In the genomic region with DNA sequence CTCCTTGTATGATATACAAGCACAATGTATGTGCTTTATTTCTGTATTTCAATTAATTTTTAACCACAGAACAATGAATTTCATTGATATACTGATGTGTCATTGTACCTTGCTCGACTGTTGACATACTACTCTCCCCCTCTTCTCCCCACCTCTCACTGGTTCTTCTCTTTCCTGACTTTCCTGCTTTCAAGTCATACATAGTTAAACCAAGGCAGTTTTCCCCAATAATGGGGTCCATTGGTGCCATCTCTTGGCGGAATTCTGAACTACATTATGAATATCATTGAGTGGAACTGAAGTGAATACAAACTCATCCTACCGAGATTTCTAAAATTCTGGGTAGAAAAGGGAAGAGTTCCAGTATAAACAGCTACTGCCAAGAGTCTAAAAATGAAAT, we compare ENCODE assay signal across 8 mouse cellular contexts. TPM values are rescaled to one million over a fixed set of nuclear protein-coding genes. Genes with fewer than 3 reads are reported as not detected.
DNase-seq lines count a peak whose midpoint lies in the region; ATAC-seq and TF ChIP-seq lines count a peak whose summit lies in the region.

No protein-coding gene starts in this region.

- WGBS in intestine, postnatal 0 days: 12% methylated on average over 3 of the region's 3 CpGs
- WGBS in intestine, embryonic 16.5 days: 17% methylated on average over 3 of the region's 3 CpGs

- no peak overlapping the region for H3K27ac ChIP-seq in intestine, postnatal 0 days (ENCODE audit: low read depth, low read length)
- H3K27ac ChIP-seq in intestine, embryonic 16.5 days (ENCODE audit: low read length): no peak overlapping the region
- no peak overlapping the region; the same call in 1 of the 2 replicates for H3K27ac ChIP-seq in layer of hippocampus, adult 2 months

- H3K4me3 ChIP-seq in intestine, postnatal 0 days (ENCODE audit: low read depth, low read length): no peak overlapping the region
- no peak overlapping the region for H3K4me3 ChIP-seq in intestine, embryonic 16.5 days (ENCODE audit: low read length)
- H3K4me3 ChIP-seq in layer of hippocampus, adult 2 months: no peak overlapping the region

- H3K4me2 ChIP-seq in intestine, postnatal 0 days (replicated peaks; ENCODE audit: low read depth): no peak overlapping the region
- no peak overlapping the region for H3K4me2 ChIP-seq in intestine, embryonic 16.5 days (ENCODE audit: low read depth, low read length)

- H3K4me1 ChIP-seq in intestine, postnatal 0 days (replicated peaks; ENCODE audit: control insufficient read depth, insufficient read depth, low read length): no peaks in the 10 kb centered on the region
- H3K4me1 ChIP-seq in intestine, embryonic 16.5 days (ENCODE audit: control insufficient read depth, insufficient read depth, low read length): no peaks in the 10 kb centered on the region

- no peaks in the 10 kb centered on the region for H3K36me3 ChIP-seq in intestine, postnatal 0 days (ENCODE audit: control insufficient read depth, insufficient read depth)
- no peaks in the 10 kb centered on the region for H3K36me3 ChIP-seq in intestine, embryonic 16.5 days (ENCODE audit: control insufficient read depth, insufficient read depth, low read length)

- H3K9me3 ChIP-seq in intestine, postnatal 0 days (ENCODE audit: control insufficient read depth): no peaks in the 10 kb centered on the region
- H3K9me3 ChIP-seq in intestine, embryonic 16.5 days (ENCODE audit: control insufficient read depth, low read length): no peaks in the 10 kb centered on the region

- TF ChIP-seq CTCF in intestine, postnatal 0 days (IDR thresholded peaks at IDR 0.05; ENCODE audit: low read depth): peak; percentile 68
- peak; percentile 78 for TF ChIP-seq CTCF in layer of hippocampus, adult 2 months (conservative IDR thresholded peaks at IDR 0.05)

- no peaks in the 10 kb centered on the region for H3K27me3 ChIP-seq in intestine, postnatal 0 days (replicated peaks; ENCODE audit: control insufficient read depth, insufficient read depth, low read length)
- no peaks in the 10 kb centered on the region for H3K27me3 ChIP-seq in intestine, embryonic 16.5 days (replicated peaks; ENCODE audit: control insufficient read depth, insufficient read depth, low read length)

- DNase-seq in urinary bladder, postnatal 25 days (ENCODE audit: low spot score): peak; percentile 4
- DNase-seq in urinary bladder, adult 2 months (ENCODE audit: low spot score): no peak
- DNase-seq in embryo, embryonic 10 days (ENCODE audit: low spot score): peak; percentile 42
- peak; percentile 74 to 76 for DNase-seq in layer of hippocampus, adult 2 months (ENCODE audit: low spot score in 2 of 2)
- DNase-seq in skeletal muscle tissue, adult 2 months (ENCODE audit: low read depth, low spot score): peak; percentile 3
- DNase-seq in ovary, postnatal 10 days (ENCODE audit: low spot score): no peak

- no peak overlapping the region for H3K9ac ChIP-seq in intestine, postnatal 0 days (ENCODE audit: low read depth, low read length)
- H3K9ac ChIP-seq in intestine, embryonic 16.5 days (ENCODE audit: low read depth, low read length): no peak overlapping the region

- no peak for ATAC-seq in intestine, postnatal 0 days
- ATAC-seq in intestine, embryonic 16.5 days: no peak

RNA-seq across cellular contexts. Expression of gene Arxes2, which starts 30.0 kb away (rescaled TPM):
- polyA plus RNA-seq in intestine, postnatal 0 days (2015; fragmentation: Nextera tagmentation; extraction: Ambion mirVana): 28.7 and 29.7 TPM in 2 replicates
- 65.3 and 66.9 TPM in 2 replicates for polyA plus RNA-seq in intestine, embryonic 16.5 days (2015; fragmentation: Nextera tagmentation; extraction: Ambion mirVana)
- polyA plus RNA-seq in urinary bladder, adult 2 months (2012; rRNA removed): 6.0 and 10.1 TPM in 2 replicates
- 10 to 100 TPM; 60.7 to 62.9 TPM for total RNA-seq in layer of hippocampus, adult 2 months (2021)

Comparison
In these comparisons a context has a peak if more than half of its experiments do, and no peak if none do; other contexts are left out.
1. DNase-seq: peak in urinary bladder, postnatal 25 days (single experiment), embryo, embryonic 10 days (single experiment), layer of hippocampus, adult 2 months (2 of 2) and skeletal muscle tissue, adult 2 months (single experiment); none in urinary bladder, adult 2 months (single experiment) and ovary, postnatal 10 days (single experiment).